Mouse (Mus musculus): ENCODE measurements around the gene Tmem185a. TPM values are rescaled to one million over a fixed set of nuclear protein-coding genes. Genes with fewer than 3 reads are reported as not detected.
"Not testable (repeated sequence)": the region's sequence is repeated elsewhere in the genome, so short reads cannot be mapped to it uniquely, and the experiment has no call there.

Gene Tmem185a
- polyA plus RNA-seq, 1 experiment from 2014 or later = 51.1 TPM

DNA sequence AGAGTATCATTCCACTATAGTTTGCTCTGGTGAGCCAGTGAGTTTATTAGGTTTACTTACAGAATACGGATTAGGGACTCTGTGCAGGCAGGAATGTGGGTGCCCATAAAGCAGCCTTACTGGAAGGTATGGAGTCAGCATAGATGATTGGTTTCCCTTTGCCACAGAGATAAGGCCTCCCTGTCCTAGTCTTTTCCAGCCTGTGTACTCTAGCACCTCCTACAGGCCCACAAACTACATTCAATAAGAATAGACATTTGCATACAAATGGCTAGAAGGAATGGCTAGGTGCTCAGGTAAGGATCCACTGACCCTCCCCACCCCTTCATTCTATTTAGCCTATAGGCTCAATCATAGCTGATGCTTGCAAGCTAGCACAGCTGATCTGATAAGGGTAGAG, 24.6 kb downstream of the Tmem185a start:
- not testable (repeated sequence) for H3K4me2 ChIP-seq (ENCODE audit: low read length); H3K9ac ChIP-seq (ENCODE audit: low read depth, low read length); H3K4me1 ChIP-seq (ENCODE audit: control insufficient read depth, insufficient read depth, low read length); H3K36me3 ChIP-seq (ENCODE audit: control insufficient read depth, insufficient read depth, low read length); ATAC-seq; H3K4me3 ChIP-seq (ENCODE audit: low read depth, low read length); H3K27ac ChIP-seq (ENCODE audit: low read length); H3K9me3 ChIP-seq (replicated peaks; ENCODE audit: control insufficient read depth, low read length, poor library complexity, severe bottlenecking); H3K27me3 ChIP-seq (ENCODE audit: control insufficient read depth, insufficient read depth, low read depth, low read length)
- WGBS = no CpG with 5 or more reads among the region's 1 CpGs

DNA sequence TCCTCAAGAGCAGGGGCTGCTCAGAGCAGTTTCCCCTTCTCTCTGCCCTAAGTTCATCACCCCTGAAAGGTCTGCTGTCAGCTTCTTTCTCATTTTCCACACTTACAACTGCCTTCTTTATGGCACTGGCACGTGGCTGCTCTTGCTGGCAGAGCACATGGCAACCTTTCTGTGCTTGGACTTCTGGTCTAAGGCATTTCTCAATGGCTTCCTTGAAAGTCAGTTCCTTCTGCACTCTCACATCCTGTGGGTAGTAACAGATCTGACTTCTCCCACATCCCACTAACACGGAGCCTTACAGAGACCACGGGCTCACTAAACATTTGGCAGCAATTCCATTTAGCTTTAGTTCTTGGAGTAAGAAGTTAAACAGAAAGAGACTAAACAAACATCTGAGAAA, 51.5 kb downstream of the Tmem185a start:
- H3K4me3 ChIP-seq (ENCODE audit: low read depth, low read length); H3K9me3 ChIP-seq (replicated peaks; ENCODE audit: control insufficient read depth, low read length, poor library complexity, severe bottlenecking); H3K4me1 ChIP-seq (ENCODE audit: control insufficient read depth, insufficient read depth, low read length); H3K27me3 ChIP-seq (ENCODE audit: control insufficient read depth, insufficient read depth, low read depth, low read length); H3K9ac ChIP-seq (ENCODE audit: low read depth, low read length); H3K4me2 ChIP-seq (ENCODE audit: low read length); H3K27ac ChIP-seq (ENCODE audit: low read length); ATAC-seq; H3K36me3 ChIP-seq (ENCODE audit: control insufficient read depth, insufficient read depth, low read length): not testable (repeated sequence)
- WGBS = 81% methylated on average over 3 of the region's 3 CpGs

Other genes starting within 250 kb of the Tmem185a start
- gene Ids, start 112.1 kb downstream of the Tmem185a start, polyA plus RNA-seq (2015; fragmentation: Nextera tagmentation; extraction: Ambion mirVana) = 17.3 and 19.3 TPM in 2 replicates
- gene 1110012L19Rik, start 91.3 kb downstream of the Tmem185a start, polyA plus RNA-seq (2015; fragmentation: Nextera tagmentation; extraction: Ambion mirVana) = 39.6 and 42.3 TPM in 2 replicates